ENCODE assay signal across 25 mouse cellular contexts in the genomic region with DNA sequence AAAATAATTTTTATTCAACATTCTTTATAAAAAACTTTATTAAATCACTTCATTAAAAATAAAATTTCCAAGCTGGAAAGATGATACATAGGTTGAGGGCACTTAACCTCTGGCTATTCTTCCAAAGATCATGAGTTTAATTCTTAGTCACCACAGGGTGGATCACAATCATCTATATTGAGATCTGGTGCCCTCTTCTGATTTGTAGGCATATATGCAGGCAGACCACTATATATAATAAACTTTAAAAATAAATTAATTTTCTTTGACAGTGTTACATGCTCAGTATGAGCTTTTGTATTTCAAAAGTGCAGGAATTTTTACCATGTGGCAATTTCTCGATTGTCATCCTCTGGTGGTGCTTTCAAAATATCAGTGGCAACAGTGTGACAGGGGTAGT.
"Had no signal": no experiment of that assay in that cellular context is flagged by ENCODE, and none has a peak within 500 bp of the region (broad histone marks: within the 10 kb centered on the region; RNA-seq: fewer than 3 reads in every experiment).

No protein-coding gene starts in this region.

- DNase-seq: kidney, adult 18-20 months; kidney, adult 9 months; kidney, postnatal 25 days; layer of hippocampus, postnatal 36 days; liver; lung, adult 18-20 months; lung, postnatal 10 days; lung, postnatal 36 days; retina, postnatal 1 day; right cerebral cortex, postnatal 25 days; spleen, adult 18-20 months; thymus, adult 18-20 months; thymus, postnatal 14 days; thymus, postnatal 4 days had no signal

- H3K4me3 ChIP-seq: limb, embryonic 10.5 days; limb, embryonic 13.5 days; liver, embryonic 12.5 days; liver, embryonic 15.5 days; lung, embryonic 15.5 days; midbrain, embryonic 15.5 days; myocyte; neural tube, embryonic 13.5 days; stomach, embryonic 15.5 days had no signal

- H3K4me1 ChIP-seq: limb, embryonic 10.5 days; limb, embryonic 13.5 days; liver, embryonic 15.5 days; lung, embryonic 15.5 days; midbrain, embryonic 15.5 days; neural tube, embryonic 13.5 days; stomach, embryonic 15.5 days had no signal

- H3K4me2 ChIP-seq: limb, embryonic 13.5 days; liver, embryonic 12.5 days; liver, embryonic 15.5 days; lung, embryonic 15.5 days; midbrain, embryonic 11.5 days; midbrain, embryonic 15.5 days; neural tube, embryonic 13.5 days; stomach, embryonic 15.5 days had no signal

- H3K27me3 ChIP-seq: limb, embryonic 13.5 days; liver, embryonic 12.5 days; liver, embryonic 15.5 days; lung, embryonic 15.5 days; midbrain, embryonic 15.5 days; neural tube, embryonic 13.5 days; stomach, embryonic 15.5 days had no signal

- H3K9me3 ChIP-seq: limb, embryonic 10.5 days; limb, embryonic 13.5 days; liver, embryonic 12.5 days; liver, embryonic 15.5 days; lung, embryonic 15.5 days; midbrain, embryonic 15.5 days; neural tube, embryonic 13.5 days; stomach, embryonic 15.5 days had no signal

- H3K27ac ChIP-seq: limb, embryonic 10.5 days; limb, embryonic 13.5 days; liver, embryonic 12.5 days; liver, embryonic 15.5 days; lung, embryonic 15.5 days; midbrain, embryonic 15.5 days; neural tube, embryonic 13.5 days; stomach, embryonic 15.5 days had no signal

- ATAC-seq: intestine, embryonic 16.5 days; liver, embryonic 12.5 days; midbrain, embryonic 15.5 days had no signal

- H3K9ac ChIP-seq: limb, embryonic 13.5 days; liver, embryonic 12.5 days; liver, embryonic 15.5 days; lung, embryonic 15.5 days; midbrain, embryonic 15.5 days; neural tube, embryonic 13.5 days; stomach, embryonic 15.5 days had no signal
